Mouse (Mus musculus) heart, embryonic 11.5 days (tissue): Measurements from ENCODE around the gene Rdh7. TPM values are rescaled to one million over a fixed set of nuclear protein-coding genes. Genes with fewer than 3 reads are reported as not detected.
"Not testable (repeated sequence)": the region's sequence is repeated elsewhere in the genome, so short reads cannot be mapped to it uniquely, and the experiment has no call there.

ENCODE experiments used
- ATAC-seq: fragments of 200-750 bp; cut with Nextera tagmentation; replicated peaks from 2 replicates; pipeline ENCODE4 v1.8.0; 2017; ENCODE audit warnings: moderate library complexity; ENCODE audit not compliant: insufficient number of reproducible peaks, low FRiP score, low TSS enrichment
- H3K27ac ChIP-seq: fragments of 300-500 bp; sonication (generic); 2 replicates; pipeline ENCODE4 v1.5.1; 2014; ENCODE audit warnings: mild to moderate bottlenecking, low read depth, low read length
- H3K27me3 ChIP-seq: fragments of 300-500 bp; sonication (generic); 2 replicates; pipeline ENCODE4 v1.6.1; 2014; ENCODE audit warnings: mild to moderate bottlenecking, low read length, mixed read lengths; ENCODE audit not compliant: control insufficient read depth, insufficient read depth
- H3K36me3 ChIP-seq: fragments of 300-500 bp; sonication (generic); 2 replicates; pipeline ENCODE4 v1.6.1; 2014; ENCODE audit warnings: mild to moderate bottlenecking, low read length, moderate library complexity, mixed read lengths; ENCODE audit not compliant: control insufficient read depth, insufficient read depth
- H3K4me1 ChIP-seq: fragments of 300-500 bp; sonication (generic); 2 replicates; pipeline ENCODE4 v1.6.1; 2014; ENCODE audit warnings: low read length; ENCODE audit not compliant: control insufficient read depth, insufficient read depth
- H3K4me2 ChIP-seq: fragments of 300-500 bp; sonication (generic); 2 replicates; pipeline ENCODE4 v1.6.1; 2014; ENCODE audit warnings: mild to moderate bottlenecking, moderate library complexity
- H3K4me3 ChIP-seq: fragments of 300-500 bp; sonication (generic); 2 replicates; pipeline ENCODE4 v1.5.1; 2014; ENCODE audit warnings: low read depth, low read length
- H3K9ac ChIP-seq: fragments of 300-500 bp; sonication (generic); 2 replicates; pipeline ENCODE4 v1.6.1; 2014; ENCODE audit warnings: mild to moderate bottlenecking, low read depth, low read length, moderate library complexity
- H3K9me3 ChIP-seq: fragments of 300-500 bp; sonication (generic); replicated peaks from 2 replicates; pipeline ENCODE4 v1.6.1; 2016; ENCODE audit warnings: low read length; ENCODE audit not compliant: control insufficient read depth
- WGBS: fragments of 180-500 bp; shearing (Covaris S2); extraction: QIAGEN DNeasy Blood & Tissue Kit; methylation state at CpG from one replicate; pipeline ENCODE4 v1.1.7; 2014; ENCODE audit not compliant: insufficient replicate concordance; 5-methylcytosine and 5-hydroxymethylcytosine counted together
- polyA plus RNA-seq: library from polyadenylated mRNA; unstranded; fragments of >200 nt; fragmentation: Nextera tagmentation; extraction: Ambion mirVana; gene quantifications from 2 replicates; pipeline ENCODE4 v1.2.1, GENCODE M21; 2014

The Rdh7 gene
- polyA plus RNA-seq, 1 experiment from 2014 or later, result not detected

DNA sequence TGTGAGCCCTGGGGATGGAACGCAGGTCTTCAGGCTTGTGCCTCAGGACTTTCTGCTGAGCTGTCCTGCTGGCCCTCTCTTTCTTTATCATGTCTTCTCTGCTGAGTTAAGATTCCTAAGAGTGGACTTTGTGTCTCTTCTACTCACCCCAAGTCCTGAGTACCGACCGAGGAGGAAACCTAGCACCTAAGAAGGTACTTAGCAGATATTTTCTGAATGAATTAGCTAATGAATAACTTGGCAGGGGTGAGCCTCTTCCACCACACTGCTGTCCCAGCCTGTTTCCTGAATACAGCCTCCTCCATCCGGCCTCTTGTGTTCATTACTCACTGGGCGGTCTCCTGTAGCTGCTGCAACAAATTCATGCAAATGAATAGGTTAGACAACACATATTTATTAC is 11.2 kb upstream of the Rdh7 start:
- H3K4me1 ChIP-seq, result no peaks in the 10 kb centered on the region
- H3K9me3 ChIP-seq, result no peaks in the 10 kb centered on the region
- no peak overlapping the region for H3K27ac ChIP-seq
- 63% methylated on average over 5 of the region's 5 CpGs for whole genome bisulfite sequencing
- no peak overlapping the region for H3K4me2 ChIP-seq
- H3K36me3 ChIP-seq, result no peaks in the 10 kb centered on the region
- no peaks in the 10 kb centered on the region; the same call in 1 of the 2 replicates for H3K27me3 ChIP-seq
- H3K9ac ChIP-seq, result no peak overlapping the region
- no peak for ATAC-seq
- no peak overlapping the region for H3K4me3 ChIP-seq

GRCm38 (mm10) chr10:127898218-127898617 is 9.6 kb upstream of the Rdh7 start, which contains the start of gene Sdr9c7:
Sdr9c7 (plus strand) TSS chr10:127898518.
- ATAC-seq, result no peak
- no peak within 1 kb of the TSS for H3K9ac ChIP-seq
- no peaks in the 10 kb centered on the region; the same call in 1 of the 2 replicates for H3K27me3 ChIP-seq
- WGBS, result 73% methylated on average over 2 of the region's 2 CpGs
- no peaks in the 10 kb centered on the region for H3K9me3 ChIP-seq
- H3K36me3 ChIP-seq, result no peaks in the 10 kb centered on the region
- no peaks in the 10 kb centered on the region for H3K4me1 ChIP-seq
- H3K27ac ChIP-seq, result no peak within 1 kb of the TSS
- no peak within 1 kb of the TSS for H3K4me3 ChIP-seq
- no peak within 1 kb of the TSS for H3K4me2 ChIP-seq

- no peak overlapping the region for H3K9ac ChIP-seq
- no peak overlapping the region for H3K4me3 ChIP-seq
- no peaks in the 10 kb centered on the region for H3K4me1 ChIP-seq
- no peak for ATAC-seq
- H3K4me2 ChIP-seq, result no peak overlapping the region
- WGBS, result 80% methylated on average over 3 of the region's 3 CpGs
- no peaks in the 10 kb centered on the region for H3K36me3 ChIP-seq
- no peaks in the 10 kb centered on the region; the same call in 1 of the 2 replicates for H3K27me3 ChIP-seq
- no peak overlapping the region for H3K27ac ChIP-seq
- H3K9me3 ChIP-seq, result no peaks in the 10 kb centered on the region
These were observed 8.9 kb upstream of the Rdh7 start for GRCm38 (mm10) chr10:127897506-127897905.

DNA sequence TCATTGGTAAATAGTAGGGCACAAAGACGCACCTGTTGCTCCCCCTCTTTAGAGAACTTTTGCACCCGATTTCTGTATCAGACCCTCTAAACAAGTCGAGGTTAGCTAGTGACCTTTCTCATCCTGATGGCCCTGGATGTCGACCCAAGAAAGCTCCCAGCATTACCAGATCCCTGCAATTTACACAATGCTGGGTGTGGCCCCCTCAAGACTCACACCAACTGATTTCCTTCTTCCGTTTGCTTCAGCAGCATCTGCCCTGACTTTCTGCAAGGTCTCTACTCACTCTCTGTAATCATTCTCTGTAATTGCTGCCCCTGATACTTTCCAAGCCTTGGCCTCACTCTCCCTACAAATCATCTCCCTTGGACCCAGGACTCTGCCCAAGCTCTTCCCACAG is 8.1 kb upstream of the Rdh7 start:
- no peaks in the 10 kb centered on the region for H3K36me3 ChIP-seq
- ATAC-seq, result no peak
- H3K27me3 ChIP-seq, result no peaks in the 10 kb centered on the region
- 60% methylated on average over 5 of the region's 5 CpGs for WGBS
- H3K9ac ChIP-seq, result no peak overlapping the region
- H3K4me3 ChIP-seq, result no peak overlapping the region
- no peak overlapping the region for H3K27ac ChIP-seq
- no peak overlapping the region for H3K4me2 ChIP-seq
- no peaks in the 10 kb centered on the region for H3K9me3 ChIP-seq
- H3K4me1 ChIP-seq, result no peaks in the 10 kb centered on the region

DNA sequence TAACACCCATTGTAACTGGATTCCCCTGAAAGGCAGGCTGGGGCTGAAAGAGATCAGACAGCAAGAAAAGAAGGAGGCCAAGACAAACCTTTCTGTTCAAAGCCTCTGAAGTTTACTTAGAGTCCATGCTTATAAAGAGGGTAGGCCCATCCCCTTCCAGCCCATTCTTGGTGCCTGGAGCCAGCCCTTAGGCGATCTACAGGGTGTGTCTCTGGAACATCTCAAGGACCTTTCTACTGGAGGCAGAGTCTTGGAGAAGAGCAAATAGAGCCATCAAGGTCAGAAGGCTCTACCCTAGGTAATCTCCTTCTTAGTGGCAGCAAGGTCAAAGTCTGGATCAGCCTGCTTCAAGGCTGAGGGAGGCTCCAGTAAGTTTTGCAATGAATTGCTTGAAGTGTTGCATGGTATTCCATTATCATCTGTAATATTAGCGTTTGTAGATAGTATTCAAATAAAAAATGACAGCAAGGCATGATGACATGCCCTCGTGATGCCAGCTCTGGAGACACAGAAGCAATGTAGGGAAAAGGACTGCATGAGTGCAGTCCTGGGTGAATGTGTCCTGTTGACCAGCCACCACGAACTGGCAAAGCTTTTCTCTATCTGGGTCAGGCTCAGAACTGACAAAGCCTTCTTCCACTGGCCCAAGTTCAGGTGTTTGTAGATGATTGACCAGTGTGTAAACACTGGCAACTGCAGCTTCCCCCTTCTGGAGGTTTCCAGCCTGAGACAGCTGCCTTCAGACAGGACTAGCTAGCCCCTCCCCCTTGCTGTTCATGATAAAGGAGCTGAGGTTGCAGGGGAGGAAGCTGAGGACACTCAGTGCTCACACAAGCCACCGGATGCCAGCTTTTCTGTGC is 4.8 kb upstream of the Rdh7 start:
- H3K4me3 ChIP-seq, H3K9me3 ChIP-seq, H3K27me3 ChIP-seq, H3K9ac ChIP-seq, H3K27ac ChIP-seq, H3K4me2 ChIP-seq, H3K4me1 ChIP-seq, H3K36me3 ChIP-seq, ATAC-seq: not testable (repeated sequence)
- WGBS, result 50% methylated on average over 5 of the region's 5 CpGs

- H3K4me3 ChIP-seq, result no peak overlapping the region
- no peaks in the 10 kb centered on the region for H3K4me1 ChIP-seq
- H3K36me3 ChIP-seq, result no peaks in the 10 kb centered on the region
- no peak overlapping the region for H3K27ac ChIP-seq
- H3K4me2 ChIP-seq, result no peak overlapping the region
- H3K9ac ChIP-seq, result no peak overlapping the region
- no peaks in the 10 kb centered on the region for H3K27me3 ChIP-seq
- ATAC-seq, result no peak
- WGBS, result 60% methylated on average over 1 of the region's 1 CpGs
- no peaks in the 10 kb centered on the region; the same call in 1 of the 2 replicates for H3K9me3 ChIP-seq
These were observed 2.9 kb upstream of the Rdh7 start for GRCm38 (mm10) chr10:127891481-127891880.

GRCm38 (mm10) chr10:127886971-127887370 is 1.6 kb downstream of the Rdh7 start:
- Histone ChIP-seq H3K4me3 (no peak overlapping the region), H3K4me2 (no peak overlapping the region), H3K27ac (no peak overlapping the region), H3K9ac (no peak overlapping the region), H3K4me1 (no peaks in the 10 kb centered on the region), H3K36me3 (no peaks in the 10 kb centered on the region), H3K9me3 (no peaks in the 10 kb centered on the region; the same call in 1 of the 2 replicates), H3K27me3 (no peaks in the 10 kb centered on the region)
- no peak for ATAC-seq
- 71% methylated on average over 4 of the region's 4 CpGs for WGBS

- H3K27ac ChIP-seq, result no peak overlapping the region
- H3K4me3 ChIP-seq, result no peak overlapping the region
- no peak for ATAC-seq
- H3K4me1 ChIP-seq, result no peaks in the 10 kb centered on the region
- WGBS, result 81% methylated on average over 1 of the region's 1 CpGs
- H3K27me3 ChIP-seq, result no peaks in the 10 kb centered on the region
- no peak overlapping the region for H3K4me2 ChIP-seq
- H3K9me3 ChIP-seq, result no peaks in the 10 kb centered on the region; the same call in 1 of the 2 replicates
- no peak overlapping the region for H3K9ac ChIP-seq
- H3K36me3 ChIP-seq, result no peaks in the 10 kb centered on the region
These were observed 2.1 kb downstream of the Rdh7 start for GRCm38 (mm10) chr10:127886551-127886950.

DNA sequence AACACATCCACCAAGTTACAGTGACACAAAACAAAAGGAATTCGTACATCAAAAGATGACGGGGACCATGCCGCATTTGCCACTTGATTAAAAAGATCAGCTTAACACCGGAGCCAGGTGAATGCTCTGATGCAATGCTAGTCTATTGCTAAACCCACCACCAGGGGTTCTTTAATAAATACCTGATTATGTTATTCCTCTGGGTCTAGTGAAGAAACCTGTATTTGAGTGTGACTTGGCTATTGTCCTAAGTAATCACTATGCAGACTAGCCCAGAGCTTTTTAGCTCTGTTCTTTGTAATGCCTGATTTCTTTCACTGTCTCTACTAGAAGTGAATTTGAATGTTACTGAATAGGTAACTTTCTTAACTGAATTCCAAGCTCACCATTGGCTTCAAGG is 7.6 kb downstream of the Rdh7 start:
- Histone ChIP-seq H3K9me3 (no peaks in the 10 kb centered on the region), H3K27ac (no peak overlapping the region), H3K36me3 (no peaks in the 10 kb centered on the region), H3K9ac (no peak overlapping the region), H3K4me1 (no peaks in the 10 kb centered on the region; the same call in 1 of the 2 replicates), H3K4me3 (no peak overlapping the region), H3K4me2 (no peak overlapping the region), H3K27me3 (no peaks in the 10 kb centered on the region)
- no peak for ATAC-seq
- WGBS, result 87% methylated on average over 4 of the region's 4 CpGs
